Mouse (Mus musculus) embryo, embryonic 11.5 days (tissue): Measurements from ENCODE around the gene Gtf2h5.

Source experiments
- DNase-seq: peaks from one replicate; pipeline ENCODE4 v3.0.0-alpha.2; 2012; ENCODE audit warnings: low read depth, low spot score

Gene Gtf2h5

DNA sequence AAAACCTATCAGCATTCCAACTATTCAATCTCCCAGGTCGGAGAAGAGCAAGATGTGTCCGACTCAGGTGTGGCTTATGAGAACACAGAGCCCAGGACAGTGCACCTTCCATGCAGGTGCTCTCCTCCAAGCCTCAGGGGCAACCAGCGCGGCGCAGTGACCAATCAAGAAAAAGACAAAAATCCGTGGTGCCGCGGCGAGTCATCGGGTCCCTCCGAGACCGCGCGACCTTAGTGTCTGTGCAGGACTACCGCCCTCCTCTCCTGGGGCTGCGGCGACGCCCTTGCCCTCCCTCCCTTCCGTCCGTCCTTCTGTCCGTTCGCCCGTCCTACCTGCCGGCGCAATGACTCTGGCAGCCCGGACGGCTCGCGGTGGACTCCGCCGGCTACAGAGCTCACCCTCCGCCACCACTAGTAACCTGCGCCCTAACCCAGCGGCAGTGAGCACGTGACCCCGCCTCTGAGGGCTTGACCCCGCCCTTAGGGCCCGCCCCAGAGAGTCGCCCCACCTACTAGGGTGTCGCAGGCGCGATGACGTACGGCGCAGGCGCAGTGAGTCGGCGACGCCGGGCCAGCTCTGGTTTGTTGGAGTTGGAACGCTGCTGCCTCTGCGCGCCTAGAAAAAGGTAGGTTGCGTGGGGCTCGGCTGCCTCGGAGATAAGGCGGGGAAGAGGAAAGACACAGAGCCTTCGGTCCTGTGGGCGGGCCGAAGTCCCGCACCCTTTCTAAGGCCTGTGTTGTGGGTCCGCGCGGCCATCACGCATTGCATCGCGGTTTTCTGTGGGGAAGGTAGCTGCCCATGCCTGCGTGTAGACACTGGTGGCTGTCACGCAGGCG lies at the start of gene Gtf2h5, which contains the start of gene Serac1:
Gtf2h5 (plus strand) TSS at position 500 of the 836 bp plus-strand sequence.
Serac1 (minus strand) TSS at position 455 of the 836 bp plus-strand sequence.
- peak; percentile 96 for DNase-seq

- DNase-seq = no peak
These were observed 43.9 kb upstream of the Gtf2h5 start for GRCm38 (mm10) chr17:6035661-6036060.

GRCm38 (mm10) chr17:6036458-6036857 lies 43.1 kb upstream of the Gtf2h5 start:
- no peak for DNase-seq

DNA sequence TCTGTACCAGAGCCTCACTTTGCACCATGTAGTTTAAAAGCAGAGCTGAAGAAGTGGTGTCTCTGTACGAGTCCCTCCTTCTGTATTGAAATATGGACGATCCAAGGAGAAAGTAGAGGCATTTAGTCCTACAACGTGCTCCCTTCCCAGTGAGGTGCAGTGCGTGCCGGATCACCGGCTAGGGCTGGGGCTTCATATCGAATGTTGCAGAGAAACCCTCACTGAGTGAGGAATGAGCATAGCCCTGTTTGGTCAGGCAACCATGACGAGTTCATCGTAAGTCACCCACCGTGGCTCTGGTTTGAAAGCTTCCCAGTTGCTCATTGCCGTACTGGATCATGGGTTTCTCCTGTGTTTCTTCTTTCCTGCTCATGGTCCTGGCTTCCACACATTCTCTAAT lies 42.7 kb upstream of the Gtf2h5 start:
- DNase-seq = no peak

- no peak for DNase-seq
These were observed 42.1 kb upstream of the Gtf2h5 start for GRCm38 (mm10) chr17:6037507-6037906.

DNA sequence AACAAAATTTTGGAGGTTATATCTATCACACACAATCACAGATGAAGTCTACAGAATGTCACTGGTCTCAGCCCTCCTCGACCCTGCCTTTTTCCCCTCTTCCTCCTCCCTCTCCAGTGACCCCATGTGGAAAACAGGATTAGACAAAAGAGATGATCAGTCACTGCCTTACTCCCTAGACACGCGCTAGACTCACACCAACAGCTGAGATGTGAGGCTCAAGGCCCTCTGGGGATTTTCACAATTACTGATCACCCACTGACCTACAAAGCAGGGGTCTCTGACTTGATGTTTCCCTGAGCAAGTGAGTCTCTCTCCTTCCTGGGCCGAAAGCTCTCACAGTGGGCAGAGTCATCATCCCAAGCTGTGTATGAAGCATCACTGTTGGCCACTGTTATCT lies 26.8 kb upstream of the Gtf2h5 start:
- DNase-seq = no peak

- DNase-seq = peak; percentile 57
These were observed 24.6 kb upstream of the Gtf2h5 start for GRCm38 (mm10) chr17:6054934-6055355.

GRCm38 (mm10) chr17:6062793-6063192 lies 16.8 kb upstream of the Gtf2h5 start:
- no peak for DNase-seq

GRCm38 (mm10) chr17:6063532-6063931 lies 16.1 kb upstream of the Gtf2h5 start:
- no peak for DNase-seq

DNA sequence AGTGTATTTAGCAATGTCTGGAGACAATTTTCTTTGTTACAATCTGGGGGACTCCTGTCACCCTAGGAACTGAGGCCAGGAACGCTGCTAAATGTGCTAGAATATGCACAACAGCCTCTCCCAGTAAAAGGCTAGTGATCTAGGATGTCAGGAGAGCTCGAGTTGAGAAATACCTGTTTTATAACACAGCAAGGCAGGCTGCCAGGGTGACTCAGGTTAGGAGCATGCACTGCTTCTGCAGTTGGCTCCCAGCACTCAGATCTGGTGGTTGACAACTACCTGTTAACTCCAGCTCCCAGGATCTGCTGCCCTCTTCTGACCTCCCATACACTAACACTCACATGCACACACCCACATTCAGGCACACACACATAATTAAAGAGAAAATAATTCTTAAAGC lies 13.6 kb upstream of the Gtf2h5 start:
- no peak for DNase-seq

DNA sequence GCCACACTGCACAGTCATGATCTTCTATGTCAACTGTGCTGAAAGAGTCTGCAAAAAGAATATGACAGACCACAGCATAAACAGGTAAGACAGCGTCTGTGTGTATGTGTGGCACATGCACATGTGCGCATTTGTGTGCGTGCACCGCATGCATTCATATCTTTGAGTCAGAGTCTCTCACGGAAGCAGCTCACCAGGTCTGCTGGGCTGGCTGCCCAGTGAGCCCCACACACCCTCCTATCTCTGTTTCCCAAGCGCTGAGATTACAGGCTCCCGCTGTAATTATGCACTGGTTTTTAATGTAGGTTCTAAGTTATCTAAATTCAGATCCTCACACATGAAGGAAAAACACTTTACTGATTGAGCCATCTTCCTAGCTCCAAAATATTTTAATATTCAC lies 12.0 kb upstream of the Gtf2h5 start:
- DNase-seq = no peak

- no peak for DNase-seq
These were observed 9.7 kb upstream of the Gtf2h5 start for GRCm38 (mm10) chr17:6069866-6070265.

DNA sequence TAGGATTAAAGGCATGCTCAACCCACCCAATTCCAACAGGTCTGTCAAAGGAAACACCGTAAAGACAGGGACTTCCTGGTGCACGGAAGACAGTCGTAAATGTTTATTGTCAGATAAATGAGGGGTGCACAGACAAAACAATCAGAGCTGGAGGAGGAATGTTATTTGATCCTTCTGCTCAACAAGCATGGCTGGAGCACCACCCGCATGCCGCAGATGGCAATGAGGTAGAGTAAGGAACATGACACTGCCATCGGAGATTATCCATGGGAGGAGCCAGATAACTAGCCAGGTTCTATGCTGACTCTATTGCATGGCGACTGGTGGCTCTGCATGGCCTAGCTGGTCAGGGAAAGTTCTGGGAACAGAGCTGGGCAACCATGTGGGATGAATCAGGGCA lies 6.2 kb upstream of the Gtf2h5 start:
- no peak for DNase-seq

DNA sequence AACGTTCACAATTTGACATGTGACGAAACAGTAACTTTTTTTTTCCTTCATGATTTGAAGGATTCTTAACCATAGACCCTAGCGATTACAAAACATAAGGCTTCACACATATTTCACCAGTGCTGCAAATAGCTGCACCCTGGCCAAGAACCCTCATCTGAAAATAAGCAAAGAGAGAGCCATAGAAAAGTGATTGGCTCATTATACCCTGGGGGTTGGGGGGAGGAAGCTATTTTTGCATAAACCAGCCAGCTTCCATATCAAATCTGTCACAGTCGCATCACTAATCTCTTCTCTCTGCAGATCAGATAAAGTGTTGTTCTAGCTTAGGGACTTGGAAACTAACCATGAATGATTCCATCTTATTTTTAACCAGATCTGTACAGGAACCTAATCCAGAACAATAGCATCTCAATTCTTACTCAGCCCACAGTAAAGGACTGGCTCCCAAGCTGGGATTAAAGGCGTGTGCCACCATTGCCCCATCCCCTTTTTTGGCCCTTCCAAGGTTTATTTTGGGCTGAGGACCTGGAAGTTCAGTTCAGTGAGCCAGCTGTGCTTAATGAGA lies 3.8 kb downstream of the Gtf2h5 start:
- DNase-seq = no peak

GRCm38 (mm10) chr17:6091604-6092003 lies 12.0 kb downstream of the Gtf2h5 start:
- DNase-seq = no peak

DNA sequence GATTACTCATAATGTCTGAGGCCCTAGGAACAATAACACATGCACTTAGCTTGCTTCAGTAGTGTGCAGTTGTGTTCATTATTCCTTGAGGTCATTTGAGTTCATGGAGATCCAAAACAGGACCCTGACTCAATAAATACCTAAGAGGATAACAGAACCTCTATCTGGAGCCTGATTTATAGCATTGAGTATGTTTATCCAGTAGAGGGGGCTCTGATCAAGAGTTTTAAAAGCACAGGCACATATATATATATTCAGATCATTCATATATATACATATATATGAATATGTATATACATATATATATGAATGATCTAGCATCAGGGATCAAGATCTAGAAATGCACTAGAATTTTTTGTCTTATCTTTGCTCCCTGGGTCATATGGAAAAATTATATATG lies 16.0 kb downstream of the Gtf2h5 start:
- no peak for DNase-seq

- DNase-seq = peak; percentile 44
These were observed 18.3 kb downstream of the Gtf2h5 start for GRCm38 (mm10) chr17:6097884-6098283.

GRCm38 (mm10) chr17:6102287-6102686 lies 22.7 kb downstream of the Gtf2h5 start:
- DNase-seq = no peak

DNA sequence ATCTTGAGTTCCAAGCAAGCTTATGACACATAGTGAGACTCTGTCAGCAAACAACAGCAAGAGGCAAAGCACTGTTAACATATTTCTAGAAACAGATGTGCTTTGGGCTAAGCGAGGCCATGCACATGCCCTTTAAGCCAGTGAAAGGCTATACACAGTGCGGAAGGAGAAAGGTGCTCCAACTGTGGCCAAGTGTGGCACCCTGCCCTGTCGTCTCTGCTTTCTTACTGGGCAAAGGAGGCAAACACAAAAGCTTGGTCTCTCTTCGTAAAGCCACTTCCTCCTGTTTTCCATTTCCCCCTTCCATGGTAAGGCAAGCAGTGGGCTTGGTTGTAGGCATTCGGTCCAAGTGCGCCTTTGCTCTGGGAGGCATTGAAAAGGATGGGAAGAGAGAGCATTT lies 24.0 kb downstream of the Gtf2h5 start:
- no peak for DNase-seq

DNA sequence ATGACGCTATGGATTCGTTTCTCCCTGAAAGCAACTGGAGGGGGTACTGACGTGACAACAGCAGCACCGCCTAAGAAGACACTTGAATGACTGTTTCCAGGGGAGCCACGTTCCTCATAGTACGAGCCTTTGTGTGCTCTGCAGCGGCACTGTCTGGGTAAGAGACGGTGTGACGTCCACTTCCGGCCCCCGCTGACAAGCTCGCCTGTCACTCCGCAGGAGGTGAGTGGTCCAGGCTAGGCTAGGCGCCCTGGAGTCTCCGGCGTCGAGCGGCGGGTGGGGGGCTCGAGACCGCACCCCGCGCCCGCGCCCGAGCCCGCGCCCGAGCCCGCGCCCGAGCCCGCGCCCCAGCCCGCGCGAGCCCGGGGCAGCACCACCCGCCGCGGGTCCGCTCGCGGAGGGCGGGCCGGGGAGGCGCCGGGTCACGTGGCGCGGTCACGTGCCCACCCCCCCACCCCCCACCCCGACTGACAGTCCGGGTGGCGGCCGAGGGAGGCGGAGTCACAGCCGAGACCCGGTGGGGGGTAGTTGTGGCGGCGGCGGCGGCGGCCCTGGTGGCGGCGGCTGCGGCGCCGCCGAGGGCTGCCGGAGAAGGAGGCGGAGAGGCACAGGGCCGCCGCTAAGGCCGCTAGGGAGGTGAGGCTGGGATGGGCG lies 26.9 kb downstream of the Gtf2h5 start, which contains the start of gene Tulp4:
Tulp4 (plus strand) TSS at position 77 of the 654 bp plus-strand sequence.
- DNase-seq = peak; percentile 76

DNA sequence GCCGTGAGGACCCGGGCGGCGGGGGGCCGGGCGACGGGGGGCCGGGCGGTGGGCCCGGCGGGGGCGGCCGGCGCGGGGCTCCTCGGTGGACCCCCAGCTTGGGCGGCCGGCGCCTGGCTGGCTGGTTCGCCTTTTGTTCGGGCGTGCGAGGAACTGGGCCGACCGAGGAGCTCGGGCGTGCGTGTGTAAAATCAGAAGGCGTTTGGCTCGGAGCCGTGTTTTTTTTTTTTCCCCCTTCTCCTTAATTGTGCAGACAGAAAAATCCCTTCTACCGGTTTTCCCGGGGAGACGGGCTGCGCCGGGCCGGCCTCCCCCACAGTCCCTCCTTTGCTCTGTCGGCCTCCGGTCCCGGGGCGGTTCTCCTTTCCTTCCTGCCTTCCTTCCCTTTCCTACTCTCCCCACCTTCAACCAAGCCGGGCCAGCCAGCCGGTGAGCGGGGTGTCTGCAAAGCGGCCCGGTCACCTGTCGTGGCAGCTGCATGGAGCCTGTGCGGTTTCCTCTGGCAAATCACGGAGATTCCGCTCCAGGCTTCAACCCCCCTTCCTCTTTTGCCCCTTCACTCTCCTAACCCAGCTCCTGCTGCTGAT lies 27.5 kb downstream of the Gtf2h5 start:
- DNase-seq = peak; percentile 23

DNA sequence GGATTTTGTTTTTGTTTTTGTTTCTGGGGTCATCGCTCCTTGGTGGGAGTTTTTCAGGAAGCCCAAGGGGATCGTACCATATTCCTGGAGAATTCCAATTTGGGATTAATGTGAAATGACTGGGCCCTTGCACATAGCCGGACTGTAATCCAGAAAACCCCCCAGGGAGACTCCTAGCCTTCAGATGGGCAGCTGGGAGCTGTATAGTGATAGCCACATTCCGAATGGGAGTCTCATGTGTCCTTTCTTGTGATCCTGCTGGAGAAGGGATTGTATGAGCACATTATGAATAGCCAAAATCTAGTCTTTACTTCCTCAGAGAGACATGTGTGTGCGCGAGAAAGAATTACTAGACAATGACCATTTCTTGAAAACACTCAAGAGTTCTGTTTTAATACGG lies 28.6 kb downstream of the Gtf2h5 start:
- DNase-seq = no peak
